Mouse (Mus musculus): ENCODE results near the gene Timm13.

DNA sequence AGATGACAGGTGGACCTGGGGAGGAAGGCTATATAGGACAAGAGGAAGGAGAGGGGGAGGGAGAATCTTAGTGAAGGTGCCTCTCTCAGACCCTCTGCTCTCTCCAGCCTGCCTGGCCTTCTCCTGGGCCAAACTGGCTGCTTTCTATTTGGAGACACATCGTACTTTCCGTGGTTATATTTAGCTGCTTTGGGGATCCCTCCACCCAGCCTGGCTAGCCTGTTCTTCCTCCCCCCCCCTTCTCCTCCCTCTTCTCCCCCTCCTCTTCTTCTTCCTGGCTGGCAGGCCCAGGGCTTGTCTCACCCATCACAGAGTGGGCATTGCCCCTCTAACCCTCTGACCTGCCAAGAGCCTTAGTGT lies 40.2 kb upstream of the Timm13 start:
- TF ChIP-seq POLR2A (IDR thresholded peaks at IDR 0.05; ENCODE audit: low read depth, low read length) (no peak), CTCF (conservative IDR thresholded peaks at IDR 0.05; ENCODE audit: insufficient read depth, insufficient read length, low read depth, low read length) (no peak)

Data from kidney, adult 2 months (tissue).